Mouse (Mus musculus): ENCODE measurements around the gene 0610037L13Rik. TPM values are rescaled to one million over a fixed set of nuclear protein-coding genes. Genes with fewer than 3 reads are reported as not detected.

Gene 0610037L13Rik
- polyA plus RNA-seq, 1 experiment from 2014 or later = 106 TPM

Other genes starting within 250 kb of the 0610037L13Rik start
- 79.2 and 91.8 TPM in 2 replicates for gene Dmrtb1, start 205.6 kb upstream of the 0610037L13Rik start, polyA plus RNA-seq (2015; fragmentation: Nextera tagmentation; extraction: Ambion mirVana)
- 39.2 and 50.0 TPM in 2 replicates for gene Lrp8, start 87.6 kb upstream of the 0610037L13Rik start, polyA plus RNA-seq (2015; fragmentation: Nextera tagmentation; extraction: Ambion mirVana)
- 167 and 169 TPM in 2 replicates for gene Magoh, start 10.1 kb upstream of the 0610037L13Rik start, polyA plus RNA-seq (2015; fragmentation: Nextera tagmentation; extraction: Ambion mirVana)
- 21.6 and 21.9 TPM in 2 replicates for gene Cpt2, start 33.8 kb downstream of the 0610037L13Rik start, polyA plus RNA-seq (2015; fragmentation: Nextera tagmentation; extraction: Ambion mirVana)
- gene Slc1a7, start 78.5 kb downstream of the 0610037L13Rik start, polyA plus RNA-seq (2015; fragmentation: Nextera tagmentation; extraction: Ambion mirVana) = not detected in 2 replicates
- 0.07 TPM in 1 of 2 replicates, not detected in the other for gene Podn, start 206.6 kb downstream of the 0610037L13Rik start, polyA plus RNA-seq (2015; fragmentation: Nextera tagmentation; extraction: Ambion mirVana)